Mouse (Mus musculus) lung, adult 2 months (tissue): Measurements from ENCODE around the gene Chad.

ENCODE experiments used
- CTCF ChIP-seq: fragments of 200-500 bp; IDR thresholded peaks from 2 replicates; pipeline ENCODE4 v1.5.1; 2011; ENCODE audit warnings: mild to moderate bottlenecking, low read length, control low read depth; ENCODE audit not compliant: insufficient read depth
- POLR2A ChIP-seq: fragments of 200-500 bp; IDR thresholded peaks from 2 replicates; pipeline ENCODE4 v1.6.1; 2011; ENCODE audit warnings: low read depth, mild to moderate bottlenecking, control low read depth, low read length, borderline replicate concordance; ENCODE audit errors: extremely low read depth

DNA sequence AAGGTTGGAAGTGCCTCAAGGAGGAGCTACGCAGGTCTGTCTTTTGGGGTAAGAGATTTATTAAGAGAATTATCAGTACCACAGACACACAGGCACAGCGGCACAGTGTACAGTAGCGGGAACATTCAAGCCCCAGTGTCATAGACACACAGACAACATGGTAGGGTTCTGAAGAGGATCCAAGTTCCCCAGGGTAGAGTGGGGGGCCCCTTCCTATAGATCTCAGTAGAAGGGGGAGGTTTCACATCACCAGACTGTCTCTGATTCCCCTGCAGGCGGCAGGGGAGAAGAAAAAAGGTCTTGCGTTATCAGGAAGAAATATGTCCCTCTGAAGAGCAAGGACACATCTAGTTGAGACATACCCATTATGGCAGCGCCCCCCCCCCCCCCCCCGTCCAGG, 25.1 kb upstream of the Chad start:
- TF ChIP-seq POLR2A: no peak
- TF ChIP-seq CTCF: no peak
